Comparison of ENCODE assay signal across 8 mouse cellular contexts in the genomic region with DNA sequence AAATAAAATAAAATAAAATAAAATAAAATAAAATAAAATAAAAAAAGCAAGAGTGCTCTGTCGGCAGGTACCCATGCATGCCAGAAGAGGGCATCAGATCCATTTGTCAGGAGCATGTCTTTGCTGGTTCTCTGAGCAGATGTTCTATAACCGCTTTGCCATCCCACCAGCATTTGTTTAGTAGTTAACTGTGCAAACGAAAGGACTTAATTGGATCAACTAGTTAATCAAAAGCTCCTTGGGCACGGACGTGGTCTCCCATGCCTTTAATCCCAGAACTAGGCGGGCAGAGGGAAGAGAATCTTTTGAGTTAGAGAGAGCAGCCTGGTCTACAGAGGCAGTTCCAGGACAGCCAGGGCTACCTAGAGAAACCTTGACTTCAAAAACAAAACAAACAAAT. TPM values are rescaled to one million over a fixed set of nuclear protein-coding genes. Genes with fewer than 3 reads are reported as not detected.
DNase-seq lines count a peak whose midpoint lies in the region; ATAC-seq and TF ChIP-seq lines count a peak whose summit lies in the region.

No protein-coding gene starts in this region.

- peak overlapping the region; percentile 56; the same call in 1 of the 2 replicates for H3K4me2 ChIP-seq in embryonic facial prominence, embryonic 11.5 days (ENCODE audit: low read depth, low read length)
- H3K4me2 ChIP-seq in limb, embryonic 12.5 days: peak overlapping the region; percentile 68

- no peak overlapping the region for H3K4me3 ChIP-seq in kidney, adult 2 months (ENCODE audit: insufficient read depth, low read depth, low read length)
- H3K4me3 ChIP-seq in embryonic facial prominence, embryonic 11.5 days (ENCODE audit: low read depth, low read length): no peak overlapping the region
- peak overlapping the region; percentile 43 for H3K4me3 ChIP-seq in limb, embryonic 12.5 days (replicated peaks)

- ATAC-seq in embryonic facial prominence, embryonic 11.5 days (replicated peaks; ENCODE audit: insufficient number of reproducible peaks, low FRiP score, low TSS enrichment, low read depth): no peak
- no peak for ATAC-seq in limb, embryonic 12.5 days (ENCODE audit: insufficient number of reproducible peaks, insufficient read depth, low FRiP score, low TSS enrichment, low read depth)

- TF ChIP-seq CTCF in kidney, adult 2 months (conservative IDR thresholded peaks at IDR 0.05; ENCODE audit: insufficient read depth, insufficient read length, low read depth, low read length): peak; percentile 65

- DNase-seq in kidney, adult 2 months: peak; percentile 21
- DNase-seq in kidney, adult 18-20 months: no peak
- DNase-seq in ES-CJ7 (ENCODE audit: low read depth, low spot score): peak; percentile 93
- DNase-seq in embryonic facial prominence, embryonic 11.5 days (ENCODE audit: low spot score): peak; percentile 66
- DNase-seq in splenic B cell, adult 2 months (ENCODE audit: low read depth, low spot score): peak; percentile 75
- no peak for DNase-seq in right cerebral cortex, adult 2 months (ENCODE audit: low spot score in 2 of 2)
- DNase-seq in testis, postnatal 10 days (ENCODE audit: low spot score): no peak

- no peaks in the 10 kb centered on the region for H3K4me1 ChIP-seq in kidney, adult 2 months (ENCODE audit: control insufficient read depth, insufficient read depth, low read length)
- no peaks in the 10 kb centered on the region for H3K4me1 ChIP-seq in embryonic facial prominence, embryonic 11.5 days (ENCODE audit: control insufficient read depth, insufficient read depth, low read length)
- H3K4me1 ChIP-seq in limb, embryonic 12.5 days (replicated peaks): peaks cover 6% of the 10 kb centered on the region

- no peaks in the 10 kb centered on the region for H3K9me3 ChIP-seq in embryonic facial prominence, embryonic 11.5 days (replicated peaks; ENCODE audit: control insufficient read depth, low read length)
- no peaks in the 10 kb centered on the region for H3K9me3 ChIP-seq in limb, embryonic 12.5 days

- H3K9ac ChIP-seq in embryonic facial prominence, embryonic 11.5 days (replicated peaks; ENCODE audit: low read length): no peak overlapping the region
- no peak overlapping the region for H3K9ac ChIP-seq in limb, embryonic 12.5 days (replicated peaks)

- H3K36me3 ChIP-seq in kidney, adult 2 months (ENCODE audit: control insufficient read depth, insufficient read depth, low read length): no peaks in the 10 kb centered on the region
- H3K36me3 ChIP-seq in embryonic facial prominence, embryonic 11.5 days (replicated peaks; ENCODE audit: control insufficient read depth, insufficient read depth, low read depth, low read length): no peaks in the 10 kb centered on the region
- no peaks in the 10 kb centered on the region for H3K36me3 ChIP-seq in limb, embryonic 12.5 days
- no peaks in the 10 kb centered on the region for H3K36me3 ChIP-seq in splenic B cell, adult 2 months (ENCODE audit: control insufficient read depth, insufficient read depth, low read length, poor library complexity, severe bottlenecking)

- H3K27ac ChIP-seq in kidney, adult 2 months (ENCODE audit: insufficient read depth, low read depth, low read length): no peak overlapping the region
- H3K27ac ChIP-seq in embryonic facial prominence, embryonic 11.5 days (replicated peaks; ENCODE audit: low read depth, low read length): no peak overlapping the region
- no peak overlapping the region for H3K27ac ChIP-seq in limb, embryonic 12.5 days

- peaks cover 3% of the 10 kb centered on the region for H3K27me3 ChIP-seq in kidney, adult 2 months (replicated peaks; ENCODE audit: control insufficient read depth, insufficient read depth, low read length)
- H3K27me3 ChIP-seq in embryonic facial prominence, embryonic 11.5 days (ENCODE audit: control insufficient read depth, insufficient read depth, low read length): peaks cover 21% of the 10 kb centered on the region
- peaks cover 59% of the 10 kb centered on the region for H3K27me3 ChIP-seq in limb, embryonic 12.5 days
- peaks cover 6% of the 10 kb centered on the region for H3K27me3 ChIP-seq in splenic B cell, adult 2 months (ENCODE audit: control insufficient read depth, insufficient read depth, low read length, poor library complexity, severe bottlenecking)

- WGBS in kidney, adult 2 months: 6% methylated on average over 6 of the region's 6 CpGs
- WGBS in embryonic facial prominence, embryonic 11.5 days: 3% methylated on average over 6 of the region's 6 CpGs
- 2% methylated on average over 6 of the region's 6 CpGs for WGBS in limb, embryonic 12.5 days

- TF ChIP-seq POLR2A in kidney, adult 2 months (IDR thresholded peaks at IDR 0.05; ENCODE audit: low read depth, low read length): no peak

RNA-seq across cellular contexts. Expression of a gene that starts 33.4 kb away (rescaled TPM):
- 1.3 TPM in 2 replicates for polyA plus RNA-seq in kidney, adult 2 months (2012; rRNA removed)
- 1.3 and 2.1 TPM in 2 replicates for polyA plus RNA-seq in embryonic facial prominence, embryonic 11.5 days (2014; fragmentation: Nextera tagmentation; extraction: Ambion mirVana)
- polyA plus RNA-seq in limb, embryonic 12.5 days (2016; fragmentation: Nextera tagmentation; extraction: Ambion mirVana): 0.94 and 1.1 TPM in 2 replicates

RNA-seq across cellular contexts. Expression of a gene that starts 57.6 kb away (rescaled TPM):
- 0.97 and 1.1 TPM in 2 replicates for polyA plus RNA-seq in kidney, adult 2 months (2012; rRNA removed)
- 18.6 and 25.6 TPM in 2 replicates for polyA plus RNA-seq in embryonic facial prominence, embryonic 11.5 days (2014; fragmentation: Nextera tagmentation; extraction: Ambion mirVana)
- 21.4 and 34.9 TPM in 2 replicates for polyA plus RNA-seq in limb, embryonic 12.5 days (2016; fragmentation: Nextera tagmentation; extraction: Ambion mirVana)

RNA-seq across cellular contexts. Expression of a gene that starts 58.7 kb away (rescaled TPM):
- 10.1 and 14.1 TPM in 2 replicates for polyA plus RNA-seq in kidney, adult 2 months (2012; rRNA removed)
- 79.1 and 90.2 TPM in 2 replicates for polyA plus RNA-seq in embryonic facial prominence, embryonic 11.5 days (2014; fragmentation: Nextera tagmentation; extraction: Ambion mirVana)
- polyA plus RNA-seq in limb, embryonic 12.5 days (2016; fragmentation: Nextera tagmentation; extraction: Ambion mirVana): 95.3 and 139 TPM in 2 replicates

Comparison
In these comparisons a context has a peak if more than half of its experiments do, and no peak if none do; other contexts are left out.
1. DNase-seq: peak in kidney, adult 2 months (single experiment), ES-CJ7 (single experiment), embryonic facial prominence, embryonic 11.5 days (single experiment) and splenic B cell, adult 2 months (single experiment); none in kidney, adult 18-20 months (single experiment), right cerebral cortex, adult 2 months (0 of 2) and testis, postnatal 10 days (single experiment).